Mouse (Mus musculus) spleen, adult 2 months (tissue): ENCODE results near the gene Pde4d.

Source experiments
- CTCF ChIP-seq: fragments of 200-500 bp; IDR thresholded peaks from 2 replicates; pipeline ENCODE4 v1.5.1; 2011; ENCODE audit warnings: mild to moderate bottlenecking, inconsistent platforms; ENCODE audit not compliant: insufficient read depth, insufficient read length, insufficient replicate concordance; ENCODE audit errors: extremely low read depth
- POLR2A ChIP-seq: fragments of 200-500 bp; IDR thresholded peaks from 2 replicates; pipeline ENCODE4 v1.6.1; 2011; ENCODE audit warnings: low read depth, low read length, inconsistent platforms

- TF ChIP-seq CTCF (no peak), POLR2A (no peak)
Measured at GRCm38 (mm10) chr13:109707154-109707553, 1257.4 kb downstream of the Pde4d start.
